Mouse (Mus musculus) midbrain, embryonic 16.5 days (tissue): ENCODE data around the gene Wdfy1. TPM values are rescaled to one million over a fixed set of nuclear protein-coding genes. Genes with fewer than 3 reads are reported as not detected.

Source experiments
- ATAC-seq: fragments of 200-750 bp; cut with Nextera tagmentation; 2 replicates; pipeline ENCODE4 v1.8.0; 2017; ENCODE audit warnings: moderate TSS enrichment
- H3K27ac ChIP-seq: fragments of 300-500 bp; sonication (generic); 2 replicates; pipeline ENCODE4 v1.5.1; 2014; ENCODE audit warnings: mild to moderate bottlenecking, low read length, mixed read lengths
- H3K27me3 ChIP-seq: fragments of 300-500 bp; sonication (generic); 2 replicates; pipeline ENCODE4 v1.6.1; 2014; ENCODE audit warnings: low read depth, low read length, mixed read lengths; ENCODE audit not compliant: control insufficient read depth, insufficient read depth
- H3K36me3 ChIP-seq: fragments of 300-500 bp; sonication (generic); 2 replicates; pipeline ENCODE4 v1.6.1; 2014; ENCODE audit warnings: mild to moderate bottlenecking, low read length, moderate library complexity, mixed read lengths; ENCODE audit not compliant: control insufficient read depth, insufficient read depth
- H3K4me1 ChIP-seq: fragments of 300-500 bp; sonication (generic); 2 replicates; pipeline ENCODE4 v1.6.1; 2014; ENCODE audit warnings: mild to moderate bottlenecking, low read length, mixed read lengths; ENCODE audit not compliant: control insufficient read depth, insufficient read depth
- H3K4me2 ChIP-seq: fragments of 300-500 bp; sonication (generic); 2 replicates; pipeline ENCODE4 v1.6.1; 2014; ENCODE audit warnings: mild to moderate bottlenecking, low read length, mixed read lengths
- H3K4me3 ChIP-seq: fragments of 300-500 bp; sonication (generic); 2 replicates; pipeline ENCODE4 v1.5.1; 2014; ENCODE audit warnings: low read depth, mild to moderate bottlenecking, low read length, moderate library complexity, mixed read lengths
- H3K9ac ChIP-seq: fragments of 300-500 bp; sonication (generic); 2 replicates; pipeline ENCODE4 v1.6.1; 2014; ENCODE audit warnings: low read depth, low read length, mixed read lengths
- H3K9me3 ChIP-seq: fragments of 300-500 bp; sonication (generic); replicated peaks from 2 replicates; pipeline ENCODE4 v1.6.1; 2014; ENCODE audit warnings: mild to moderate bottlenecking, low read length, mixed read lengths; ENCODE audit not compliant: control insufficient read depth, poor library complexity, severe bottlenecking
- WGBS: fragments of 180-500 bp; shearing (Covaris S2); extraction: QIAGEN DNeasy Blood & Tissue Kit; methylation state at CpG from one replicate; pipeline ENCODE4 v1.1.7; 2014; 5-methylcytosine and 5-hydroxymethylcytosine counted together
- polyA plus RNA-seq: library from polyadenylated mRNA; unstranded; fragments of >200 nt; fragmentation: Nextera tagmentation; extraction: Ambion mirVana; gene quantifications from 2 replicates; pipeline ENCODE4 v1.2.1, GENCODE M21; 2015

Gene Wdfy1
- polyA plus RNA-seq, 1 experiment from 2014 or later, result 137 TPM

- H3K4me2 ChIP-seq, result no peak overlapping the region
- no peaks in the 10 kb centered on the region for H3K9me3 ChIP-seq
- H3K9ac ChIP-seq, result no peak overlapping the region
- 76% methylated on average over 9 of the region's 9 CpGs for WGBS
- H3K27me3 ChIP-seq, result peaks cover 22% of the 10 kb centered on the region
- H3K4me1 ChIP-seq, result peaks cover 9% of the 10 kb centered on the region
- H3K36me3 ChIP-seq, result no peaks in the 10 kb centered on the region
- ATAC-seq, result no peak
- no peak overlapping the region for H3K4me3 ChIP-seq
- no peak overlapping the region for H3K27ac ChIP-seq
Observed at GRCm38 (mm10) chr1:79669419-79669974, 106.4 kb downstream of the Wdfy1 start.

- H3K4me1 ChIP-seq, result no peaks in the 10 kb centered on the region
- H3K9me3 ChIP-seq, result no peaks in the 10 kb centered on the region
- WGBS, result 89% methylated on average over 4 of the region's 4 CpGs
- no peak overlapping the region for H3K4me2 ChIP-seq
- H3K4me3 ChIP-seq, result no peak overlapping the region
- H3K9ac ChIP-seq, result no peak overlapping the region
- H3K36me3 ChIP-seq, result no peaks in the 10 kb centered on the region
- no peak overlapping the region for H3K27ac ChIP-seq
- no peak for ATAC-seq
- H3K27me3 ChIP-seq, result no peaks in the 10 kb centered on the region
Observed at GRCm38 (mm10) chr1:79664911-79665310, 111.0 kb downstream of the Wdfy1 start.

GRCm38 (mm10) chr1:79659598-79659997, 116.3 kb downstream of the Wdfy1 start:
- no peaks in the 10 kb centered on the region for H3K9me3 ChIP-seq
- 85% methylated on average over 7 of the region's 7 CpGs for WGBS
- no peak overlapping the region for H3K27ac ChIP-seq
- no peaks in the 10 kb centered on the region for H3K4me1 ChIP-seq
- no peaks in the 10 kb centered on the region for H3K27me3 ChIP-seq
- no peak for ATAC-seq
- no peak overlapping the region for H3K4me2 ChIP-seq
- no peak overlapping the region for H3K4me3 ChIP-seq
- H3K9ac ChIP-seq, result no peak overlapping the region
- H3K36me3 ChIP-seq, result no peaks in the 10 kb centered on the region

GRCm38 (mm10) chr1:79657411-79657810, 118.5 kb downstream of the Wdfy1 start:
- WGBS, result 74% methylated on average over 1 of the region's 1 CpGs
- no peaks in the 10 kb centered on the region for H3K4me1 ChIP-seq
- no peak for ATAC-seq

GRCm38 (mm10) chr1:79655819-79656555, 120.0 kb downstream of the Wdfy1 start:
- Histone ChIP-seq H3K4me3 (no peak overlapping the region), H3K36me3 (no peaks in the 10 kb centered on the region), H3K4me1 (no peaks in the 10 kb centered on the region), H3K27ac (no peak overlapping the region), H3K9me3 (no peaks in the 10 kb centered on the region), H3K27me3 (no peaks in the 10 kb centered on the region), H3K4me2 (no peak overlapping the region), H3K9ac (no peak overlapping the region)
- no peak for ATAC-seq
- 80% methylated on average over 4 of the region's 4 CpGs for WGBS

More at GRCm38 (mm10) chr1:79657411-79657810, 118.5 kb downstream of the Wdfy1 start:
- no peaks in the 10 kb centered on the region for H3K36me3 ChIP-seq
- no peaks in the 10 kb centered on the region for H3K9me3 ChIP-seq
- no peak overlapping the region for H3K4me3 ChIP-seq
- no peak overlapping the region for H3K9ac ChIP-seq
- no peak overlapping the region for H3K4me2 ChIP-seq
- no peaks in the 10 kb centered on the region for H3K27me3 ChIP-seq
- H3K27ac ChIP-seq, result no peak overlapping the region

GRCm38 (mm10) chr1:79654948-79655347, 121.0 kb downstream of the Wdfy1 start:
- no peak overlapping the region for H3K9ac ChIP-seq
- no peaks in the 10 kb centered on the region for H3K27me3 ChIP-seq
- WGBS, result 98% methylated on average over 2 of the region's 2 CpGs
- no peak overlapping the region for H3K27ac ChIP-seq
- no peak overlapping the region for H3K4me3 ChIP-seq
- H3K4me1 ChIP-seq, result no peaks in the 10 kb centered on the region
- H3K9me3 ChIP-seq, result no peaks in the 10 kb centered on the region
- no peak for ATAC-seq
- H3K36me3 ChIP-seq, result no peaks in the 10 kb centered on the region
- H3K4me2 ChIP-seq, result no peak overlapping the region

Other genes with a start within 250 kb of the Wdfy1 start
- gene Ap1s3, start 104.2 kb downstream of the Wdfy1 start, polyA plus RNA-seq, result 0.16 TPM in 1 of 2 replicates, not detected in the other
- gene Mrpl44, start 125 bp downstream of the Wdfy1 start, polyA plus RNA-seq, result 41.8 and 42.9 TPM in 2 replicates
- 199 and 259 TPM in 2 replicates for gene Serpine2, start 85.0 kb upstream of the Wdfy1 start, polyA plus RNA-seq